Mouse (Mus musculus) intestine, postnatal 0 days (tissue): Measurements from ENCODE around the gene Hnrnpll. TPM values are rescaled to one million over a fixed set of nuclear protein-coding genes. Genes with fewer than 3 reads are reported as not detected.

Experiments used
- ATAC-seq: fragments of 200-750 bp; cut with Nextera tagmentation; 2 replicates; pipeline ENCODE4 v1.8.0; 2017; ENCODE audit warnings: mild to moderate bottlenecking, moderate TSS enrichment, moderate library complexity
- H3K27ac ChIP-seq: fragments of 300-500 bp; sonication (generic); 2 replicates; pipeline ENCODE4 v1.5.1; 2014; ENCODE audit warnings: mild to moderate bottlenecking, low read depth, low read length, moderate library complexity
- H3K27me3 ChIP-seq: fragments of 300-500 bp; sonication (generic); replicated peaks from 2 replicates; pipeline ENCODE4 v1.6.1; 2014; ENCODE audit warnings: low read length, mixed read lengths; ENCODE audit not compliant: control insufficient read depth, insufficient read depth
- H3K36me3 ChIP-seq: fragments of 300-500 bp; sonication (generic); 2 replicates; pipeline ENCODE4 v1.6.1; 2014; ENCODE audit warnings: mild to moderate bottlenecking, moderate library complexity; ENCODE audit not compliant: control insufficient read depth, insufficient read depth
- H3K4me1 ChIP-seq: fragments of 300-500 bp; sonication (generic); replicated peaks from 2 replicates; pipeline ENCODE4 v1.6.1; 2014; ENCODE audit warnings: antibody characterized with exemption, low read length, mixed read lengths; ENCODE audit not compliant: control insufficient read depth, insufficient read depth
- H3K4me2 ChIP-seq: fragments of 300-500 bp; sonication (generic); replicated peaks from 2 replicates; pipeline ENCODE4 v1.6.1; 2014; ENCODE audit warnings: low read depth, mild to moderate bottlenecking, moderate library complexity
- H3K4me3 ChIP-seq: fragments of 300-500 bp; sonication (generic); 2 replicates; pipeline ENCODE4 v1.5.1; 2014; ENCODE audit warnings: low read depth, low read length
- H3K9ac ChIP-seq: fragments of 300-500 bp; sonication (generic); 2 replicates; pipeline ENCODE4 v1.6.1; 2014; ENCODE audit warnings: mild to moderate bottlenecking, low read depth, low read length
- H3K9me3 ChIP-seq: fragments of 300-500 bp; sonication (generic); 2 replicates; pipeline ENCODE4 v1.6.1; 2016; ENCODE audit warnings: mixed run types; ENCODE audit not compliant: control insufficient read depth
- CTCF ChIP-seq: sonication (generic); IDR thresholded peaks from 2 replicates; pipeline ENCODE4 v1.5.1; 2016; ENCODE audit warnings: low read depth, mild to moderate bottlenecking, control low read depth, antibody characterized with exemption, moderate library complexity
- WGBS: fragments of 180-500 bp; shearing (Covaris S2); extraction: QIAGEN DNeasy Blood & Tissue Kit; methylation state at CpG from one replicate; pipeline ENCODE4 v1.1.7; 2014; 5-methylcytosine and 5-hydroxymethylcytosine counted together
- polyA plus RNA-seq: library from polyadenylated mRNA; unstranded; fragments of >200 nt; fragmentation: Nextera tagmentation; extraction: Ambion mirVana; gene quantifications from 2 replicates; pipeline ENCODE4 v1.2.1, GENCODE M21; 2015

Gene Hnrnpll
- polyA plus RNA-seq, 1 experiment from 2014 or later = 21.9 TPM

GRCm38 (mm10) chr17:79982955-79983529, 79.1 kb downstream of the Hnrnpll start:
- H3K4me3 ChIP-seq = no peak overlapping the region
- H3K9ac ChIP-seq = no peak overlapping the region
- H3K27ac ChIP-seq = no peak overlapping the region
- H3K27me3 ChIP-seq = no peaks in the 10 kb centered on the region
- no peak overlapping the region for H3K4me2 ChIP-seq
- WGBS = 45% methylated on average over 8 of the region's 8 CpGs
- H3K4me1 ChIP-seq = peaks cover 12% of the 10 kb centered on the region; the same call in 1 of the 2 replicates
- no peak for ATAC-seq
- TF ChIP-seq CTCF = no peak
- no peaks in the 10 kb centered on the region for H3K9me3 ChIP-seq
- no peaks in the 10 kb centered on the region for H3K36me3 ChIP-seq

GRCm38 (mm10) chr17:79982548-79982947, 79.6 kb downstream of the Hnrnpll start:
- WGBS = 19% methylated on average over 7 of the region's 7 CpGs
- H3K9me3 ChIP-seq = no peaks in the 10 kb centered on the region
- ATAC-seq = no peak
- TF ChIP-seq CTCF = no peak
- H3K9ac ChIP-seq = no peak overlapping the region
- no peak overlapping the region for H3K4me3 ChIP-seq
- H3K4me2 ChIP-seq = no peak overlapping the region
- peaks cover 12% of the 10 kb centered on the region; the same call in 1 of the 2 replicates for H3K4me1 ChIP-seq
- no peak overlapping the region for H3K27ac ChIP-seq
- H3K36me3 ChIP-seq = no peaks in the 10 kb centered on the region
- H3K27me3 ChIP-seq = no peaks in the 10 kb centered on the region

- no peak overlapping the region for H3K9ac ChIP-seq
- TF ChIP-seq CTCF = 0 out of 2 replicates have a peak, but pooled peaks have one; percentile 6
- H3K36me3 ChIP-seq = no peaks in the 10 kb centered on the region
- no peak overlapping the region for H3K27ac ChIP-seq
- WGBS = 35% methylated on average over 12 of the region's 12 CpGs
- H3K4me3 ChIP-seq = no peak overlapping the region
- H3K9me3 ChIP-seq = no peaks in the 10 kb centered on the region
- ATAC-seq = no peak
- peaks cover 12% of the 10 kb centered on the region; the same call in 1 of the 2 replicates for H3K4me1 ChIP-seq
- no peak overlapping the region for H3K4me2 ChIP-seq
- no peaks in the 10 kb centered on the region for H3K27me3 ChIP-seq
Measured at GRCm38 (mm10) chr17:79981758-79982481, 80.2 kb downstream of the Hnrnpll start.

- ATAC-seq = no peak
- WGBS = 79% methylated on average over 6 of the region's 6 CpGs
Measured at GRCm38 (mm10) chr17:79981348-79981747, 80.8 kb downstream of the Hnrnpll start.

GRCm38 (mm10) chr17:79980421-79981120, 81.6 kb downstream of the Hnrnpll start:
- ATAC-seq = no peak
- Histone ChIP-seq H3K36me3 (no peaks in the 10 kb centered on the region), H3K9me3 (no peaks in the 10 kb centered on the region), H3K4me3 (no peak overlapping the region), H3K27me3 (no peaks in the 10 kb centered on the region), H3K4me1 (peaks cover 12% of the 10 kb centered on the region; the same call in 1 of the 2 replicates), H3K9ac (no peak overlapping the region), H3K27ac (no peak overlapping the region), H3K4me2 (no peak overlapping the region)
- WGBS = 64% methylated on average over 10 of the region's 10 CpGs
- TF ChIP-seq CTCF = no peak

More at GRCm38 (mm10) chr17:79981348-79981747, 80.8 kb downstream of the Hnrnpll start:
- Histone ChIP-seq H3K9ac (no peak overlapping the region), H3K36me3 (no peaks in the 10 kb centered on the region), H3K27ac (no peak overlapping the region), H3K4me1 (peaks cover 12% of the 10 kb centered on the region; the same call in 1 of the 2 replicates), H3K4me2 (no peak overlapping the region), H3K9me3 (no peaks in the 10 kb centered on the region), H3K4me3 (no peak overlapping the region), H3K27me3 (no peaks in the 10 kb centered on the region)
- no peak for TF ChIP-seq CTCF

Other genes starting within 250 kb of the Hnrnpll start
- 110 and 112 TPM in 2 replicates for gene Atl2, start 166.2 kb downstream of the Hnrnpll start, polyA plus RNA-seq
- 73.5 and 86.6 TPM in 2 replicates for gene Galm, start 65.1 kb upstream of the Hnrnpll start, polyA plus RNA-seq
- gene Srsf7, start 145.0 kb upstream of the Hnrnpll start, polyA plus RNA-seq = 169 and 174 TPM in 2 replicates
- gene Ttc39d, start 145.1 kb upstream of the Hnrnpll start, polyA plus RNA-seq = 0.07 TPM in 1 of 2 replicates, not detected in the other
- gene Gemin6, start 162.1 kb upstream of the Hnrnpll start, polyA plus RNA-seq = 15.0 and 15.9 TPM in 2 replicates
- 9.0 and 12.7 TPM in 2 replicates for gene Morn2, start 227.9 kb upstream of the Hnrnpll start, polyA plus RNA-seq
- gene Dhx57, start 228.1 kb upstream of the Hnrnpll start, polyA plus RNA-seq = 3.2 and 3.4 TPM in 2 replicates
- gene Arhgef33, start 245.1 kb upstream of the Hnrnpll start, polyA plus RNA-seq = 1.3 and 1.5 TPM in 2 replicates